Mouse (Mus musculus) skeletal muscle tissue, adult 2 months (tissue): Measurements from ENCODE around the gene Mrpl38.
"Not testable (repeated sequence)": the region's sequence is repeated elsewhere in the genome, so short reads cannot be mapped to it uniquely, and the experiment has no call there.

ENCODE experiments used
- DNase-seq: peaks from one replicate; pipeline ENCODE4 v3.0.0-alpha.2; 2012; ENCODE audit warnings: low read depth, low spot score

Gene Mrpl38

DNA sequence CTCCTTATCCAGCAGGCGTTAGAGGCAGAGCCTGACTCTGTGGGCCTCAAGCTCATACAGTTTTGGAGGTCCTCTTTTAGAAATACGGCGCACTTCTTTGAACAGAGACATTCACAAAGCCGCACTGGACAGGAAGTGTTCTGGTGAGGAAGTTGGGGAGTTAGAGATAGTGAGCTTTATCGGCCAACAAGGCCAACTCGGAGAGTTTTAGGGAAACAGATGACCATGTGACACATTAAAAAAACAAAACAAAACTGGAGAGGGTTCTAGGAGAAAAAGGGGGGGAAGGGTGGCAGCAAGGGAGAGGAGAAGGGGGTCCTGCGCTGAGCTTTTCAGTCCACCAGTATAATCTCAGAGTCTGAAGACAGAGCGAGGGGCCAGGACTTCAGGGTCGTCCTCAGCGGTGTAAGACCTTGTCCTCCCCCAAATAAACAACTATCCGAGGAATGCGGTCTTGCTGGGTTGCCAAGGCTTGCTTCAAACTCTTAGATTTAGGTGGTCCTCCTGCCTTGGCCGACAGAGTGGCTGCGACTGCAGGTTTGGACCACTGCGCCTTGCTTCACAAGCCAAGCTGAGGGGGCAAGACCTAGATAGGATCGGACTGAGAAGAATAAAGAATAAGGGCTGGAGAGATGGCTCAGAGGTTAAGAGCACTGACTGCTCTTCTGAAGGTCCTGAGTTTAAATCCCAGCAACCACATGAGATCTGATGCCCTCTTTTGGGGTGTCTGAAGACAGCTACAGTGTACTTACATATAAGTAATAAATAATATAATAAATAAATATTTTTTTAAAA is 44.7 kb downstream of the Mrpl38 start:
- no peak for DNase-seq

DNA sequence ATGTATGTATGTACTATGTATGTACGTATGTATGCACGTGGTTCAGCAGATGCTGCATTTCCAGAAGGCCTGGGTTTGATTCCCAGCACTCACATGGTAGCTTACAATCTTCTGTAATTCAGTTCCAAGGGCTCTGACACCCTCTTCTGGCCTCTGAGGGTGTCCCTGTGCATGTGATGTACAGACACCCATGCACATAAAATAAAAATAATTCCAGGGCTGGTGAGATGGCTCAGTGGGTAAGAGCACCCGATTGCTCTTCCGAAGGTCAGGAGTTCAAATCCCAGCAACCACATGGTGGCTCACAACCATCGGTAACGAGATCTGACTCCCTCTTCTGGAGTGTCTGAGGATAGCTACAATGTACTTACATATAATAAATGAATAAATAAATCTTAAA is 45.7 kb downstream of the Mrpl38 start:
- DNase-seq = not testable (repeated sequence)

DNA sequence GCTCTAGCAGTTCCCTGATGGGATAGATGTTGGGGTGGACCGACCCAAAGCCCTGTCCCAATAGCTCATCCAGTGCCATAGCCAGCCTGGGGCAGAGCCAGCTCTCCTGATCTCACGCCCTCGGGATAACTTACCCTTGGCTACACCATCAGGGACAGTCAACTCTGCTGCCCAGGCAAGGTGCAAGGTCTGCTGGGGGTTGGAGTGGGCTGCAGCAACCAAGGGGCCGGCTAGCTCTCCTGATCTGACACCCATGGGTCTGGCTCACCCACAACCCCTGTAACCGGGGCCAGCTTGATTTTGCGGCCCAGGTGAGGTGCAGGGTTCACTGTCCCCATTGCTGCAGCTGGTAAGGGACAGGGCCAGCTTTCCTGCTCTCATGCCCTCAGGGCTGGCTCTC is 47.1 kb downstream of the Mrpl38 start:
- no peak for DNase-seq

DNA sequence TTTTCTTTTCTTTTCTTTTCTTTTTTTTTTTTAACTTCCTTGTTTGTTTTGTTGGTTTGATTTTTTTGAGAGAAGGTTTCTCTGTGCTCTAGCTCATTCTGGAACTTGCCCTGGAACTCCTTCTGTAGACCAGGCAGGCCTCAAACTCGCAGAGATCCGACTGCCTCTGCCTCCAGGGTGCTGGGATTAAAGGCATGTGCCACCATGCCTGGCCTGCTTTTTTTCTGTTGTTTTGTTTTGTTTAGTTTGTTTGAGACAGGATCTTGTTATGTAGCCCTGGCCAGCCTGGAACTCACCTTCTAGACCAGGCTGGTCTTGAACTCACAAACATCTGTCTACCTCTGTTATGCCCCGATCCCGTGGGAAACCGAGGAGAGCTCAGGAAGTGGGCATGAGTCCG is 49.1 kb downstream of the Mrpl38 start:
- DNase-seq = no peak

DNA sequence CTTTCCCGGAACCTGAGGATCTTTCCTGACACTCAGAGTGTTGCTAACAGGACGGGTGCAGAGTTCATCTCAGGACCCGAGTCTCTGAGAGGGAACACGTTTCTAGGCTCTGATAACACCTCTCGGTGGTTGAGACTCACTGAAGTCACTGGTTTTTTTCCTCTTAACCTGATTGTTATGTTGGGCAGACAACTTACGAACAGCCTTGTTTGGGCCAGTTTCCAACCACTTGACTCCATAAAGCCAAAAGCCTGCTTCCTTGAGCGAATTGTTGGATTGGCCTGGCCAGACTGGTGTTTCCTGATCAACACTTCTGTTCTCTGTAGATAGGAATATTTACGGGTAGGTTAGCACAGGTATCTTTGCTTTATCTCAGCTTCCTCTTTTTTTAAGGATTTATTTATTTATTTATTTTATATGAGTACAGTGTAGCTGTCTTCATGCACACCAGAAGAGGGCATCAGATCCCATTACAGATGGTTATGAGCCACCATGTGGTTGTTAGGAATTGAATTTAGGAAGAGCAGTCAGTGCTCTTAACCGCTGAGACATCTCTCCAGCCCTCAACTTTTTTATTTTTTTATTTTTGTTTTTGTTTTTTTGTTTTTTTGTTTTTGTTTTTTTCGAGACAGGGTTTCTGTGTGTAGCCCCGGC is 49.8 kb downstream of the Mrpl38 start:
- no peak for DNase-seq

DNA sequence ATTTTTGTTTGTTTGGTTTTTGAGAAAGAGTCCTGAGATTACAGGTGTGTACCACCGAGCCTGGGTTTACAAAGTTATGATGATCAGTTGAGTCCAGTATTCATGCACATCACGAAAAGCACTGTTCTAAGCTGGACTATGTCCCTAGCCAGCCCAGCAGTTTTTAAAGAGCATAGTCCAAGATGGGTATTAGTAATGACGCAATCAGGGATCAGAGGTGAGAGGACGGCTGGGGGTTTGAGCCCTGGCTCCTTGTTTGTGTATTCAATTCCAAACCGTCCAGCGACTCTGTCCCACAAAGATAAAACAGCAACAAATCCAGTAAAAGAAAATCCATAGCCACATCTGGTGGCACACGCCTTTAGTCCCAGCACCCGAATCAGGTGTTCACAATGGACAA is 50.5 kb downstream of the Mrpl38 start:
- no peak for DNase-seq

DNA sequence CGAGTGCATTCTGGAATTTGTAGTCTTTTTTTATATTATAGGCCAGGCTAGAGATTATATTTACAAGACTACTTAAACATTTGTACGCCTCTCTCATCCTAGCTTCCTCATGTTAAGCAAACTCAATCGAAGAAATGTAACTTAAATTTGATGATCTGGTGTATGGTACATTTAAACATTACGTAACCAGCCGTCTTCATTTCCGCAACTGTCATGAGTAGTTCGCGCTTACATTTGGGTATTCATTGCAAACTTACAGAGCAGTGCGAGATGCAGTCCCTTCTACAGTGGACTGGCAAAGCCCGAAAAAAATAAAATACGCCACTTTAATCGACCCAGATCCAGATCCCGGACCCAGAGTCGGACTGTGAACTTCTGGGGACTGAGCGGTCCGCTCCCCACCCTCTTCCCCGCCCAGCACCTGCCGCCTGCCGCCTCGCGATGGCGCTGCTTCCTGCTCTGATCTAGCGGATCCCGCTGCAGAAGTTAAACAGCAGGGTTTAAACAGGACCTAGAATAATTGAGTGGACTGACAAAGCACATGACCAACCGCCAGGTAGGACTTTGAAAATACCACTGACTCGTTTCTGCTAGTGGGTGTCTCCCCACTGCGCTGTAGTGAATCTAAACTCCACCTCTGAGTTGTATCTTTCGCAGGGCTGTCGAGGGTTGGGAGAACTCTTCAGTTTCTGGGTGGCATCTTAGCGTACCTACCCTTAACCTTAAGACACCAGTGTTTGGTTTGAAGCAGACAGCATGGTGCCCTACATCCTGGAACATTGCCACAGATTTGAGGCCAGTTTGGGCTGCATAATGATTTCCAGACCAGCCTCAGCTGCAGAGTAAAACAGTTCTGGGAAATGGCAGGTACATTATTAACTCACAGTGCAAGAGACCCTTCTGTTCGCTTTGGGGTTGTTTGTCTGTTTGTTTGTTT is 51.2 kb downstream of the Mrpl38 start:
- DNase-seq = peak; percentile 86

DNA sequence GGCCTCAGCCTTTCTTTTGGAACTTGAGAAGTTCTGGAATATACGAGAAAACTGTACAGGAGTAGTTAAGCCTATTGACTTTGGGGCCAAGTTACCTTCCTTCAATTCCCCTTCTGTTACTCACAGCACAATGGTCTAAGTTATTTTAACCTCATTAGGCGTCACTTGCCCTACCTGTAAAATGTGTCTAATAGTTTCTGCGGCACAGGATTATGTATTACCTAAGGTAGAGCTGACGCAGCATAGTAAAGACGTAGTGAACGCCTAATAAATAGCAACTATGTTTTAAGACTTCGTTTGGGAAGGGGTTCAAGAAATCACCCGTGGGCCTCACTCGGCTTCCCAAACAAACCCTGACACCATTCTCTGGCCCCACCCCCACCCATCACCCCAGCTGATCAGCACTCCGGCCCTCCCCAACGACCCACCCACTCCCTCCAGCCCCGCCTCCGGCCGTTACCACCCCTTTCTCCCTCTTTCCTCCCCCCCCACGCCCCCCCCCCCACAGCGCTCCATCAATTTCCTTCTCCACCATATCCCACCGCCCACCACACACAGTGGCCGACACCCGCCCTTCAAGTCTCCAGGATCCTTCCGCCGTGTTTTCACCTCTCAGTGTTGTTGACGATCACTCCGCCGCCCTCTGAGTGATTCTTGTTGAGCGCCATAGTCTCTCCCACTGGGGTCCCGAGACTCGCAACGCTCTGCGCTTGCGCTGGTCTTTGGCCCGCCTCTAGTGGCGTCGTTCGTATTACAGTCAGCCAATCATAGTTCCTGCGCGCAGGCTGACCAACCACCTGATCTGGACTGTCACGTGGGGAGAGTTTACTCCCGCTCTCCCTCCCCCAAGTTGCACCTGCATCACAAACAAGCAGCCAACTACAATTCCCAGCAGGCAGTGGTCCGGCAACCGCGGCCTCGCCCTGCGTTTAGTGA is 52.1 kb downstream of the Mrpl38 start, which contains the start of gene Wbp2:
TSS of gene Wbp2 (minus strand) at position 738 of the 936 bp plus-strand sequence.
- DNase-seq = peak; percentile 99

DNA sequence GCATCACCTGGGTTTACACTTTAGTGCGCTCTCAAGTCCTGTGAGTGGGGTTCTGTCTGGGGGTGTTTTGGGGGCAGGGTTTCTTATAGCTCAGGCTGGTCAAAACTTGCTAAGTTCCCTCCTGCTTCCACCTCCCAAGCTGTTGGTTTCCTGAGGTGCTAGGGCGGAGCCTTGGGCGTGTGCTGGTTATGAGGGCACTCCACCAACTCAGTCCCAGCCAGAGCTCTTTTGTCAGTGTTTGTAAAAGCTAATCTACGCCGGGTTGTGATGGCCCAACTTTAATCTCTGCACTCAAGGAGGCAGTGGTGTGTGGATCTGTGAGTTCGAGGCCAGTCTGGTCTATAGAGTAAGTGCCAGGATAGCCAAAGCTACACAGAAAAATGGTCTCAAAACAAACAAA is 54.5 kb downstream of the Mrpl38 start:
- DNase-seq = no peak

DNA sequence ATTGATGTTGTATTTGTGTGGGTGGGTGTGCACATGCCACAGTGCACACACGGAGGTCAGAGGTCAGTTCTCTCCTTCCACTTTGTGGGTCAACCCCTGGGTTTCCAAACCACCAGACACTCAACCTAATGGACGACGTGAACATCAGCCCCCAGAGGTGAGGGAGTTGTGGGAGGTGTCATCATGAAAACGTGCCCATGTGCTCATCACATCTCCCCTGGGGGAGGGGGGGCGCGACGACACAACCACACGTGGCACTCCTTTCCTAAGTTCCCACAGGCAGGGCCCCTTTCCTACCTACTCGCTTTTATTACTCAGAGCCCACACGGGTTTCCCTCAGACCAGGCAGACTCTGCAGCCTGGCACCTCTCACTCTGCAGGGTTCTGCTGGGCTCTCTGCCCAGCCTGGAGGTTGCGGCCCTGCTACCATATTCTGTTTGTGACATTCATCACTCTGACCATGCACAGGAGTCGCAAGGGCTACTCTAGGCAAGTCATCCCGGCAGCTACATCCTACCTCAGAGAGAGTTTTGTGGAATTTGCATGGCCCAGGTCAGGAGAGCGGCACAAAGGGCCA is 55.5 kb downstream of the Mrpl38 start:
- no peak for DNase-seq
